In the genomic region with DNA sequence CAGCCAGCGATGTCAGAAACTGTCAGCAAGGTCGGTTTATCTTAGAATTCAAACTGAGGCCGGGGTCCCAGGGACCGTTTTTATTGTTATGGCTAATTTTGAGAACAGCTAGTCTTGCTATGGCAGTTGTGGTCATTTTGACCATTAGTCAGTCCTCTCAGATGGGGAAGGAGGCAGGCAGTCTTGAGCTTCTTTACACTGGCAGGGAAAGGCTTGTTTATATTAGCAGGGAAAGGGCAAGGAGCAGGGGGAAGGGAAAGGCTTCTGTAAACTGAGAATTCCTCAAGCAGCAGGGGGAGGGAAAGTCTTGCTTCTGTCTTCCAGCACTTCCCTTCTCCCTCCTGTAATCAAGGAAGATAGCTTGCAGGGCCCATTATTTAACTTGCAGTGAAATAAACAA, we compare ENCODE assay signal across 8 mouse cellular contexts. TPM values are rescaled to one million over a fixed set of nuclear protein-coding genes. Genes with fewer than 3 reads are reported as not detected.
A peak's percentile ranks its signal among the peaks of the same experiment; 100 is the strongest.
DNase-seq lines count a peak whose midpoint lies in the region; ATAC-seq and TF ChIP-seq lines count a peak whose summit lies in the region.
"Not testable (repeated sequence)": the region's sequence is repeated elsewhere in the genome, so short reads cannot be mapped to it uniquely, and the experiment has no call there.

No protein-coding gene starts in this region.

- not testable (repeated sequence) for H3K36me3 ChIP-seq in C2C12 (ENCODE audit: control insufficient read depth, insufficient read depth); forebrain, embryonic 11.5 days (ENCODE audit: control insufficient read depth, insufficient read depth, low read length); heart, embryonic 14.5 days (ENCODE audit: control insufficient read depth, insufficient read depth, low read length); kidney, adult 2 months (ENCODE audit: control insufficient read depth, insufficient read depth, low read length); limb, embryonic 13.5 days

- not testable (repeated sequence) for TF ChIP-seq CTCF in C2C12 (IDR thresholded peaks at IDR 0.05; ENCODE audit: control insufficient read depth, insufficient read depth, insufficient read length); cerebellum, adult 2 months (IDR thresholded peaks at IDR 0.05; ENCODE audit: borderline replicate concordance, insufficient read depth, low read depth, low read length); kidney, adult 2 months (conservative IDR thresholded peaks at IDR 0.05; ENCODE audit: insufficient read depth, insufficient read length, low read depth, low read length); olfactory bulb, adult 2 months (IDR thresholded peaks at IDR 0.05; ENCODE audit: insufficient read depth, low read depth, low read length)

- WGBS in cerebellum, adult 2 months, result 2% methylated on average over 4 of the region's 4 CpGs
- WGBS in forebrain, embryonic 11.5 days, result 4% methylated on average over 4 of the region's 4 CpGs
- WGBS in heart, embryonic 14.5 days, result under 1% methylated on average over 4 of the region's 4 CpGs
- WGBS in kidney, adult 2 months, result 3% methylated on average over 4 of the region's 4 CpGs
- 3% methylated on average over 4 of the region's 4 CpGs for WGBS in limb, embryonic 13.5 days
- 4% methylated on average over 4 of the region's 4 CpGs for WGBS in olfactory bulb, adult 2 months

- peak overlapping the region; percentile 47 for H3K4me2 ChIP-seq in forebrain, embryonic 11.5 days (ENCODE audit: low read depth, low read length, severe bottlenecking)
- peak overlapping the region; percentile 67 for H3K4me2 ChIP-seq in heart, embryonic 14.5 days (ENCODE audit: low read length)
- peak overlapping the region; percentile 62 for H3K4me2 ChIP-seq in limb, embryonic 13.5 days (replicated peaks)

- H3K79me3 ChIP-seq in C2C12 (ENCODE audit: low read depth), result not testable (repeated sequence)

- not testable (repeated sequence) for H3ac ChIP-seq in C2C12 (ENCODE audit: control insufficient read depth, insufficient read length, low read depth)

- H3K27ac ChIP-seq in cerebellum, adult 2 months (ENCODE audit: insufficient read depth, low read length); forebrain, embryonic 11.5 days (ENCODE audit: low read depth, low read length); kidney, adult 2 months (ENCODE audit: insufficient read depth, low read depth, low read length); limb, embryonic 13.5 days: not testable (repeated sequence)
- H3K27ac ChIP-seq in heart, embryonic 14.5 days (replicated peaks in 1 of 2; ENCODE audit: control insufficient read depth in 1 of 2, insufficient read depth in 1 of 2, low read depth in 2 of 2, low read length in 2 of 2), result peak overlapping the region; percentile 70 to 84; a peak in 2 of 4 replicates
- 0 out of 2 replicates have a peak overlapping the region, but pooled peaks have one; percentile 84 for H3K27ac ChIP-seq in olfactory bulb, adult 2 months (ENCODE audit: insufficient read depth, low read depth, low read length)

- peak overlapping the region; percentile 58; the same call in 1 of the 2 replicates for H3K9ac ChIP-seq in forebrain, embryonic 11.5 days (ENCODE audit: low read length)
- H3K9ac ChIP-seq in heart, embryonic 14.5 days (ENCODE audit: low read length), result peak overlapping the region; percentile 76
- H3K9ac ChIP-seq in limb, embryonic 13.5 days, result peak overlapping the region; percentile 72

- ATAC-seq in forebrain, embryonic 11.5 days (replicated peaks; ENCODE audit: low FRiP score); heart, embryonic 14.5 days (ENCODE audit: insufficient number of reproducible peaks, insufficient read depth, low FRiP score, low read depth); limb, embryonic 13.5 days (ENCODE audit: low FRiP score, low read depth): not testable (repeated sequence)

- not testable (repeated sequence) for H3K9me3 ChIP-seq in forebrain, embryonic 11.5 days (ENCODE audit: control insufficient read depth, low read length); heart, embryonic 14.5 days (ENCODE audit: control insufficient read depth, low read length); limb, embryonic 13.5 days

- not testable (repeated sequence) for H3K79me2 ChIP-seq in C2C12 (ENCODE audit: control insufficient read depth, insufficient read depth)

- H3K4me3 ChIP-seq in C2C12 (ENCODE audit: insufficient read depth, poor library complexity, severe bottlenecking), result peak overlapping the region; percentile 34
- H3K4me3 ChIP-seq in cerebellum, adult 2 months (replicated peaks; ENCODE audit: insufficient read depth, low read depth, low read length), result peak overlapping the region; percentile 91
- peak overlapping the region; percentile 43 for H3K4me3 ChIP-seq in forebrain, embryonic 11.5 days (ENCODE audit: low read depth, low read length)
- H3K4me3 ChIP-seq in heart, embryonic 14.5 days (ENCODE audit: control insufficient read depth in 1 of 2, insufficient read depth in 1 of 2, low read depth in 1 of 2, low read length in 2 of 2), result peak overlapping the region; percentile 60 to 78
- peak overlapping the region; percentile 87 for H3K4me3 ChIP-seq in kidney, adult 2 months (ENCODE audit: insufficient read depth, low read depth, low read length)
- H3K4me3 ChIP-seq in limb, embryonic 13.5 days, result peak overlapping the region; percentile 57
- peak overlapping the region; percentile 70; the same call in 1 of the 2 replicates for H3K4me3 ChIP-seq in olfactory bulb, adult 2 months (ENCODE audit: insufficient read depth, low read depth, low read length)

- not testable (repeated sequence) for H3K4me1 ChIP-seq in cerebellum, adult 2 months (ENCODE audit: control insufficient read depth, insufficient read depth, low read length); forebrain, embryonic 11.5 days (replicated peaks; ENCODE audit: control insufficient read depth, insufficient read depth, low read length); heart, embryonic 14.5 days (ENCODE audit: control insufficient read depth in 2 of 2, insufficient read depth in 2 of 2, low read length in 2 of 2); kidney, adult 2 months (ENCODE audit: control insufficient read depth, insufficient read depth, low read length); limb, embryonic 13.5 days; olfactory bulb, adult 2 months (ENCODE audit: control insufficient read depth, insufficient read depth, low read length)

- DNase-seq in cerebellum, adult 2 months, result peak in 1 of 2 experiments; percentile 25
- not testable (repeated sequence) for DNase-seq in forebrain, embryonic 11.5 days (ENCODE audit: low spot score)
- peak; percentile 22 for DNase-seq in kidney, adult 2 months
- DNase-seq in lung, postnatal 25 days (ENCODE audit: low spot score), result peak; percentile 38

- not testable (repeated sequence) for TF ChIP-seq POLR2A in cerebellum, adult 2 months (IDR thresholded peaks at IDR 0.05; ENCODE audit: borderline replicate concordance, insufficient read depth, low read length); kidney, adult 2 months (IDR thresholded peaks at IDR 0.05; ENCODE audit: low read depth, low read length); olfactory bulb, adult 2 months (IDR thresholded peaks at IDR 0.05; ENCODE audit: insufficient read depth, low read depth, low read length)

- H3K27me3 ChIP-seq in C2C12 (ENCODE audit: control insufficient read depth, insufficient read depth, insufficient read length); cerebellum, adult 2 months (ENCODE audit: control insufficient read depth, insufficient read depth, low read length); forebrain, embryonic 11.5 days (ENCODE audit: control insufficient read depth, insufficient read depth, low read length); heart, embryonic 14.5 days (ENCODE audit: control insufficient read depth, insufficient read depth, low read length); kidney, adult 2 months (replicated peaks; ENCODE audit: control insufficient read depth, insufficient read depth, low read length); limb, embryonic 13.5 days: not testable (repeated sequence)

RNA-seq across cellular contexts. Expression of a gene that starts 0.7 kb away (rescaled TPM):
- 0.40 TPM for polyA plus RNA-seq in C2C12 (2012; fragmentation: generic; extraction: Trizol)
- 3.7 and 3.9 TPM in 2 replicates for polyA plus RNA-seq in cerebellum, adult 2 months (2012; rRNA removed)
- polyA plus RNA-seq in forebrain, embryonic 11.5 days (2014; fragmentation: Nextera tagmentation; extraction: Ambion mirVana), result 6.1 and 7.1 TPM in 2 replicates
- 5.6 and 7.1 TPM in 2 replicates for polyA plus RNA-seq in heart, embryonic 14.5 days (2014; fragmentation: Nextera tagmentation; extraction: Ambion mirVana)
- 0.37 and 0.59 TPM in 2 replicates for polyA plus RNA-seq in kidney, adult 2 months (2012; rRNA removed)
- 9.1 and 10.0 TPM in 2 replicates for polyA plus RNA-seq in limb, embryonic 13.5 days (2015; fragmentation: Nextera tagmentation; extraction: Ambion mirVana)
- polyA plus RNA-seq in olfactory bulb, adult 2 months (2012; ENCODE audit: insufficient read depth, insufficient read length, low replicate concordance, missing spikeins), result not detected in 2 replicates

RNA-seq across cellular contexts. Expression of a gene that starts 33.6 kb away (rescaled TPM):
- 0.06 TPM for polyA plus RNA-seq in C2C12 (2012; fragmentation: generic; extraction: Trizol)
- not detected in 2 replicates for polyA plus RNA-seq in cerebellum, adult 2 months (2012; rRNA removed)
- polyA plus RNA-seq in forebrain, embryonic 11.5 days (2014; fragmentation: Nextera tagmentation; extraction: Ambion mirVana), result not detected in 2 replicates
- not detected in 2 replicates for polyA plus RNA-seq in heart, embryonic 14.5 days (2014; fragmentation: Nextera tagmentation; extraction: Ambion mirVana)
- polyA plus RNA-seq in kidney, adult 2 months (2012; rRNA removed), result not detected in 2 replicates
- not detected in 2 replicates for polyA plus RNA-seq in limb, embryonic 13.5 days (2015; fragmentation: Nextera tagmentation; extraction: Ambion mirVana)
- polyA plus RNA-seq in olfactory bulb, adult 2 months (2012; ENCODE audit: insufficient read depth, insufficient read length, low replicate concordance, missing spikeins), result not detected in 2 replicates

RNA-seq across cellular contexts. Expression of a gene that starts 50.9 kb away (rescaled TPM):
- 0.34 TPM for polyA plus RNA-seq in C2C12 (2012; fragmentation: generic; extraction: Trizol)
- 1.2 TPM in 2 replicates for polyA plus RNA-seq in cerebellum, adult 2 months (2012; rRNA removed)
- 1.3 and 1.6 TPM in 2 replicates for polyA plus RNA-seq in forebrain, embryonic 11.5 days (2014; fragmentation: Nextera tagmentation; extraction: Ambion mirVana)
- polyA plus RNA-seq in heart, embryonic 14.5 days (2014; fragmentation: Nextera tagmentation; extraction: Ambion mirVana), result 0.73 and 1.9 TPM in 2 replicates
- 0.31 and 0.47 TPM in 2 replicates for polyA plus RNA-seq in kidney, adult 2 months (2012; rRNA removed)
- polyA plus RNA-seq in limb, embryonic 13.5 days (2015; fragmentation: Nextera tagmentation; extraction: Ambion mirVana), result 3.7 and 3.8 TPM in 2 replicates
- not detected in 2 replicates for polyA plus RNA-seq in olfactory bulb, adult 2 months (2012; ENCODE audit: insufficient read depth, insufficient read length, low replicate concordance, missing spikeins)

Comparison
In these comparisons a context has a peak if more than half of its experiments do, and no peak if none do; other contexts are left out.
1. H3K4me3 ChIP-seq: peak in every context shown above with its lines; median percentile 91 in cerebellum, adult 2 months; 87 in kidney, adult 2 months; 70 in olfactory bulb, adult 2 months; 69 in heart, embryonic 14.5 days; 57 in limb, embryonic 13.5 days; 43 in forebrain, embryonic 11.5 days; 34 in C2C12.